Mouse (Mus musculus) heart, postnatal 0 days (tissue): Measurements from ENCODE around the gene Gm6034. TPM values are rescaled to one million over a fixed set of nuclear protein-coding genes. Genes with fewer than 3 reads are reported as not detected.
"Not testable (repeated sequence)": the region's sequence is repeated elsewhere in the genome, so short reads cannot be mapped to it uniquely, and the experiment has no call there.

Experiments used
- ATAC-seq: fragments of 200-750 bp; cut with Nextera tagmentation; 2 replicates; pipeline ENCODE4 v1.8.0; 2017; ENCODE audit warnings: low read depth, moderate number of reproducible peaks, moderate library complexity; ENCODE audit not compliant: insufficient read depth
- DNase-seq: peaks from one replicate; pipeline ENCODE4 v3.0.0-alpha.2; 2016; ENCODE audit warnings: low spot score
- H3K27ac ChIP-seq: fragments of 300-500 bp; sonication (generic); 2 replicates; pipeline ENCODE4 v1.5.1; 2014; ENCODE audit warnings: low read depth, mild to moderate bottlenecking
- H3K27me3 ChIP-seq: fragments of 300-500 bp; sonication (generic); 2 replicates; pipeline ENCODE4 v1.6.1; 2014; ENCODE audit warnings: low read length, mixed read lengths; ENCODE audit not compliant: control insufficient read depth, insufficient read depth
- H3K36me3 ChIP-seq: fragments of 300-500 bp; sonication (generic); replicated peaks from 2 replicates; pipeline ENCODE4 v1.6.1; 2014; ENCODE audit warnings: low read length, mixed read lengths; ENCODE audit not compliant: control insufficient read depth, insufficient read depth
- H3K4me1 ChIP-seq: fragments of 300-500 bp; sonication (generic); 2 replicates; pipeline ENCODE4 v1.6.1; 2014; ENCODE audit warnings: antibody characterized with exemption; ENCODE audit not compliant: control insufficient read depth, insufficient read depth
- H3K4me2 ChIP-seq: fragments of 300-500 bp; sonication (generic); 2 replicates; pipeline ENCODE4 v1.6.1; 2014; ENCODE audit warnings: low read depth, mild to moderate bottlenecking, low read length, moderate library complexity
- H3K4me3 ChIP-seq: fragments of 300-500 bp; sonication (generic); 2 replicates; pipeline ENCODE4 v1.5.1; 2014; ENCODE audit warnings: low read depth, low read length
- H3K9ac ChIP-seq: fragments of 300-500 bp; sonication (generic); replicated peaks from 2 replicates; pipeline ENCODE4 v1.6.1; 2014; ENCODE audit warnings: low read depth, low read length, mixed read lengths
- H3K9me3 ChIP-seq: fragments of 300-500 bp; sonication (generic); replicated peaks from 2 replicates; pipeline ENCODE4 v1.6.1; 2016; ENCODE audit warnings: low read length; ENCODE audit not compliant: control insufficient read depth
- CTCF ChIP-seq: IDR thresholded peaks from 2 replicates; pipeline ENCODE4 v1.5.1; 2016; ENCODE audit warnings: antibody characterized with exemption, control low read depth, low read depth
- EP300 ChIP-seq: IDR thresholded peaks from 2 replicates; pipeline ENCODE4 v1.6.1; 2016; ENCODE audit warnings: antibody characterized with exemption, low read depth
- WGBS: fragments of 180-500 bp; shearing (Covaris S2); extraction: QIAGEN DNeasy Blood & Tissue Kit; methylation state at CpG from one replicate; pipeline ENCODE4 v1.1.7; 2014; 5-methylcytosine and 5-hydroxymethylcytosine counted together
- polyA plus RNA-seq: library from polyadenylated mRNA; unstranded; fragments of >200 nt; fragmentation: Nextera tagmentation; extraction: Ambion mirVana; gene quantifications from 2 replicates; pipeline ENCODE4 v1.2.1, GENCODE M21; 2015
- total RNA-seq: library from RNA; depleted of rRNA; stranded (reverse); fragments of >200 nt; gene quantifications from 2 replicates; pipeline ENCODE4 v1.2.3, GENCODE M21; 2014; ENCODE audit warnings: low replicate concordance

Gm6034 gene
- total and polyA plus RNA-seq, 2 experiments from 2014 or later = not detected

GRCm38 (mm10) chr17:36043286-36043685, 525 bp downstream of the Gm6034 start:
- 79% methylated on average over 3 of the region's 3 CpGs for WGBS
- DNase-seq (no peak), ATAC-seq (no peak)
- Histone ChIP-seq H3K36me3 (no peaks in the 10 kb centered on the region), H3K27me3 (no peaks in the 10 kb centered on the region), H3K4me2 (peak overlapping the region; percentile 69), H3K27ac (peak overlapping the region; percentile 59), H3K9me3 (no peaks in the 10 kb centered on the region), H3K9ac (no peak overlapping the region), H3K4me1 (0 out of 2 replicates have a peak, but pooled peaks cover 6% of the 10 kb centered on the region), H3K4me3 (peak overlapping the region; percentile 51)
- TF ChIP-seq CTCF = no peak

- H3K4me3 ChIP-seq, H3K36me3 ChIP-seq: not testable (repeated sequence)
These were observed 15.2 kb downstream of the Gm6034 start for GRCm38 (mm10) chr17:36057927-36058326.

GRCm38 (mm10) chr17:36058362-36058761, 15.6 kb downstream of the Gm6034 start, which contains the start of gene Gm11127:
TSS of gene Gm11127 (minus strand) at chr17:36058371.
- not testable (repeated sequence) for H3K27ac ChIP-seq, H3K9me3 ChIP-seq, H3K27me3 ChIP-seq, H3K9ac ChIP-seq, H3K4me1 ChIP-seq, H3K36me3 ChIP-seq, DNase-seq, ATAC-seq, H3K4me3 ChIP-seq, H3K4me2 ChIP-seq
- WGBS = 44% methylated on average over 1 of the region's 1 CpGs

More at GRCm38 (mm10) chr17:36057927-36058326, 15.2 kb downstream of the Gm6034 start:
- not testable (repeated sequence) for H3K9me3 ChIP-seq, H3K4me2 ChIP-seq, H3K27ac ChIP-seq, DNase-seq, H3K27me3 ChIP-seq, H3K9ac ChIP-seq, H3K4me1 ChIP-seq, ATAC-seq
- 82% methylated on average over 23 of the region's 25 CpGs for WGBS

- 30% methylated on average over 2 of the region's 2 CpGs for WGBS
- ATAC-seq = 0 out of 2 replicates have a peak, but pooled peaks have one; percentile 39
- Histone ChIP-seq H3K27me3 (no peaks in the 10 kb centered on the region), H3K9me3 (no peaks in the 10 kb centered on the region), H3K9ac (no peak overlapping the region), H3K4me1 (no peaks in the 10 kb centered on the region), H3K36me3 (no peaks in the 10 kb centered on the region), H3K27ac (no peak overlapping the region), H3K4me3 (no peak overlapping the region), H3K4me2 (no peak overlapping the region)
- TF ChIP-seq EP300 (no peak), CTCF (peak; percentile 58)
- DNase-seq = peak; percentile 35
These were observed 18.1 kb downstream of the Gm6034 start for GRCm38 (mm10) chr17:36060829-36061228.

- H3K9me3 ChIP-seq, H3K4me2 ChIP-seq, DNase-seq, H3K36me3 ChIP-seq, ATAC-seq, H3K4me3 ChIP-seq, H3K4me1 ChIP-seq, H3K27ac ChIP-seq, H3K9ac ChIP-seq: not testable (repeated sequence)
- peaks cover 36% of the 10 kb centered on the region for H3K27me3 ChIP-seq
These were observed 39.1 kb downstream of the Gm6034 start for GRCm38 (mm10) chr17:36081901-36082300.

- WGBS = 42% methylated on average over 4 of the region's 6 CpGs
- H3K36me3 ChIP-seq, H3K9ac ChIP-seq, H3K27ac ChIP-seq, ATAC-seq, DNase-seq, H3K9me3 ChIP-seq, H3K4me1 ChIP-seq: not testable (repeated sequence)
- H3K4me3 ChIP-seq = peak overlapping the region; percentile 55
- H3K4me2 ChIP-seq = peak overlapping the region; percentile 85
- peaks cover 36% of the 10 kb centered on the region for H3K27me3 ChIP-seq
These were observed 39.9 kb downstream of the Gm6034 start for GRCm38 (mm10) chr17:36082519-36083232.
